Mouse (Mus musculus) hindbrain, embryonic 11.5 days (tissue): ENCODE measurements around the gene Crygf. TPM values are rescaled to one million over a fixed set of nuclear protein-coding genes. Genes with fewer than 3 reads are reported as not detected.
A peak's percentile ranks its signal among the peaks of the same experiment; 100 is the strongest.
"Not testable (repeated sequence)": the region's sequence is repeated elsewhere in the genome, so short reads cannot be mapped to it uniquely, and the experiment has no call there.

ENCODE experiments used
- ATAC-seq: fragments of 200-750 bp; cut with Nextera tagmentation; 2 replicates; pipeline ENCODE4 v1.8.0; 2017; ENCODE audit warnings: mild to moderate bottlenecking, moderate TSS enrichment, moderate library complexity; ENCODE audit not compliant: low FRiP score
- DNase-seq: peaks from one replicate; pipeline ENCODE4 v3.0.0-alpha.2; 2015; ENCODE audit warnings: low spot score
- H3K27ac ChIP-seq: fragments of 300-500 bp; sonication (generic); 2 replicates; pipeline ENCODE4 v1.5.1; 2014; ENCODE audit warnings: mild to moderate bottlenecking, low read depth, low read length
- H3K27me3 ChIP-seq: fragments of 300-500 bp; sonication (generic); 2 replicates; pipeline ENCODE4 v1.6.1; 2014; ENCODE audit warnings: mild to moderate bottlenecking, low read length, moderate library complexity, mixed read lengths; ENCODE audit not compliant: control insufficient read depth, insufficient read depth
- H3K36me3 ChIP-seq: fragments of 300-500 bp; sonication (generic); 2 replicates; pipeline ENCODE4 v1.6.1; 2014; ENCODE audit warnings: mild to moderate bottlenecking, low read length, moderate library complexity, mixed read lengths; ENCODE audit not compliant: control insufficient read depth, insufficient read depth
- H3K4me1 ChIP-seq: fragments of 300-500 bp; sonication (generic); replicated peaks from 2 replicates; pipeline ENCODE4 v1.6.1; 2014; ENCODE audit warnings: low read length, mixed read lengths; ENCODE audit not compliant: control insufficient read depth, insufficient read depth
- H3K4me2 ChIP-seq: fragments of 300-500 bp; sonication (generic); replicated peaks from 2 replicates; pipeline ENCODE4 v1.6.1; 2014; ENCODE audit warnings: mild to moderate bottlenecking, low read depth, low read length
- H3K4me3 ChIP-seq: fragments of 300-500 bp; sonication (generic); 2 replicates; pipeline ENCODE4 v1.5.1; 2014; ENCODE audit warnings: low read depth, low read length
- H3K9ac ChIP-seq: fragments of 300-500 bp; sonication (generic); 2 replicates; pipeline ENCODE4 v1.6.1; 2014; ENCODE audit warnings: low read depth, low read length
- H3K9me3 ChIP-seq: fragments of 300-500 bp; sonication (generic); 2 replicates; pipeline ENCODE4 v1.6.1; 2016; ENCODE audit warnings: low read length; ENCODE audit not compliant: control insufficient read depth
- whole genome bisulfite sequencing: fragments of 180-500 bp; shearing (Covaris S2); extraction: QIAGEN DNeasy Blood & Tissue Kit; methylation state at CpG from one replicate; pipeline ENCODE4 v1.1.7; 2014; 5-methylcytosine and 5-hydroxymethylcytosine counted together
- polyA plus RNA-seq: library from polyadenylated mRNA; unstranded; fragments of >200 nt; fragmentation: Nextera tagmentation; extraction: Ambion mirVana; gene quantifications from 2 replicates; pipeline ENCODE4 v1.2.1, GENCODE M21; 2014

The Crygf gene
- polyA plus RNA-seq: not detected in 2 replicates

- no peaks in the 10 kb centered on the region for H3K36me3 ChIP-seq
- ATAC-seq: peak; percentile 33; the same call in 1 of the 2 replicates
- H3K4me2 ChIP-seq: no peak within 1 kb of the TSS
- no peak for DNase-seq
- no peak within 1 kb of the TSS for H3K27ac ChIP-seq
- no peaks in the 10 kb centered on the region for H3K9me3 ChIP-seq
- H3K4me3 ChIP-seq: no peak within 1 kb of the TSS
- H3K4me1 ChIP-seq: no peaks in the 10 kb centered on the region
- 73% methylated on average over 4 of the region's 4 CpGs for WGBS
- no peak within 1 kb of the TSS for H3K9ac ChIP-seq
- H3K27me3 ChIP-seq: no peaks in the 10 kb centered on the region
These were observed at the start of gene Crygf for GRCm38 (mm10) chr1:65926294-65926693. TSS of gene Crygf (plus strand) at chr1:65926520.

GRCm38 (mm10) chr1:65925361-65926210 lies 734 bp upstream of the Crygf start:
- H3K9me3 ChIP-seq: no peaks in the 10 kb centered on the region
- no peak overlapping the region for H3K4me3 ChIP-seq
- H3K27me3 ChIP-seq: no peaks in the 10 kb centered on the region
- H3K4me1 ChIP-seq: no peaks in the 10 kb centered on the region
- no peak for DNase-seq
- no peak overlapping the region for H3K9ac ChIP-seq
- no peak for ATAC-seq
- 59% methylated on average over 6 of the region's 6 CpGs for WGBS
- H3K27ac ChIP-seq: no peak overlapping the region
- H3K4me2 ChIP-seq: no peak overlapping the region
- no peaks in the 10 kb centered on the region for H3K36me3 ChIP-seq

- not testable (repeated sequence) for H3K36me3 ChIP-seq, ATAC-seq
These were observed 376 bp downstream of the Crygf start for GRCm38 (mm10) chr1:65926696-65927095.

GRCm38 (mm10) chr1:65930055-65930454 lies 3.7 kb downstream of the Crygf start:
- no peak overlapping the region for H3K9ac ChIP-seq
- ATAC-seq (no peak), DNase-seq (no peak)
- no peaks in the 10 kb centered on the region for H3K36me3 ChIP-seq
- no peak overlapping the region for H3K27ac ChIP-seq
- no peaks in the 10 kb centered on the region for H3K27me3 ChIP-seq
- no peaks in the 10 kb centered on the region for H3K9me3 ChIP-seq
- H3K4me3 ChIP-seq: no peak overlapping the region
- H3K4me1 ChIP-seq: no peaks in the 10 kb centered on the region
- WGBS: 83% methylated on average over 2 of the region's 2 CpGs
- H3K4me2 ChIP-seq: no peak overlapping the region

More at GRCm38 (mm10) chr1:65926696-65927095, 376 bp downstream of the Crygf start:
- H3K9me3 ChIP-seq, H3K27me3 ChIP-seq, H3K27ac ChIP-seq, H3K4me3 ChIP-seq, H3K9ac ChIP-seq, H3K4me2 ChIP-seq, H3K4me1 ChIP-seq, DNase-seq: not testable (repeated sequence)
- 84% methylated on average over 11 of the region's 11 CpGs for WGBS

- WGBS: 96% methylated on average over 4 of the region's 4 CpGs
These were observed 5.9 kb downstream of the Crygf start for GRCm38 (mm10) chr1:65932091-65932812.

More at GRCm38 (mm10) chr1:65932091-65932812, 5.9 kb downstream of the Crygf start:
- Histone ChIP-seq H3K9me3 (no peaks in the 10 kb centered on the region), H3K4me2 (no peak overlapping the region), H3K36me3 (no peaks in the 10 kb centered on the region), H3K27ac (no peak overlapping the region), H3K27me3 (no peaks in the 10 kb centered on the region), H3K9ac (no peak overlapping the region), H3K4me1 (no peaks in the 10 kb centered on the region), H3K4me3 (no peak overlapping the region)
- ATAC-seq (no peak), DNase-seq (no peak)

Other genes starting within 250 kb of the Crygf start
- gene Map2, start 248.8 kb downstream of the Crygf start, polyA plus RNA-seq: 198 and 228 TPM in 2 replicates